ENCODE assay signal across 28 mouse cellular contexts in the genomic region with DNA sequence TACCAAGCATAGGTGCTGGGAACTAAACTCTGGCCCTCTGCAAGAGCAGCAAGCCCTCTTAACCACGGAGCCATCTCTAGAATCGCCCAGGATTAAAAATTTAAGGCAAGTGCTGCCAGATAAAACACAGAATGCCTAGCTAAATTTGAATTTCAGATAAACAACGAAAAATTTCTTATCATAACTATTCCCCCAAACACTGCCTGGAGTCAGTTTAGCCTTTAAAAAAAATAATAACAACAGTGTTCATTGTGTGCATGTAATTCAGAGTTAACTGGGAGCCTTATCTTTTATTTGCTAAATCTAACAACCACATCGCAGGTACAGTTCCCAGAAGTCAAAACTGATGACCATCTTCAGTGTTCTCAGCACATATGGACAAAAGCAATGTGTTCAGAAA.
DNase-seq lines count a peak whose midpoint lies in the region; ATAC-seq and TF ChIP-seq lines count a peak whose summit lies in the region.
"Had no signal": no experiment of that assay in that cellular context is flagged by ENCODE, and none has a peak within 500 bp of the region (broad histone marks: within the 10 kb centered on the region; RNA-seq: fewer than 3 reads in every experiment).

No protein-coding gene starts in this region.

- DNase-seq in G1E (ENCODE audit: low spot score): no peak
- DNase-seq in liver, postnatal 0 days: no peak
- no peak for DNase-seq in frontal cortex, postnatal 36 days (ENCODE audit: low spot score in 2 of 2)
- no peak for DNase-seq in layer of hippocampus, adult 2 months (ENCODE audit: low spot score in 2 of 2)
- no peak for DNase-seq in kidney, adult 8-10 months
- DNase-seq: adrenal gland, adult 8-10 months; adrenal gland, postnatal 36 days; B cell, adult 2 months; cerebellum, adult 18-20 months; cerebellum, adult 9-11 months; cerebellum, postnatal 25 days; gastrocnemius, adult 2 months; gastrocnemius, postnatal 14 days; heart, postnatal 14 days; heart, postnatal 4 days had no signal

- no peak overlapping the region for H3K4me3 ChIP-seq in heart, embryonic 15.5 days
- no peak overlapping the region for H3K4me3 ChIP-seq in heart, embryonic 11.5 days (ENCODE audit: low read depth, low read length)
- H3K4me3 ChIP-seq in G1E (ENCODE audit: low read depth, low read length): peak overlapping the region; percentile 14; the same call in 1 of the 2 replicates
- no peak overlapping the region for H3K4me3 ChIP-seq in liver, embryonic 12.5 days
- no peak overlapping the region for H3K4me3 ChIP-seq in liver, postnatal 0 days (ENCODE audit: low read depth, low read length)
- no peak overlapping the region for H3K4me3 ChIP-seq in layer of hippocampus, adult 2 months
- H3K4me3 ChIP-seq: embryonic facial prominence, embryonic 12.5 days; embryonic facial prominence, embryonic 15.5 days; forebrain, embryonic 12.5 days; gastrocnemius, adult 2 months; heart, embryonic 12.5 days; hindbrain, embryonic 12.5 days; intestine, embryonic 15.5 days had no signal

- H3K4me1 ChIP-seq in heart, embryonic 15.5 days (replicated peaks): peaks cover 30% of the 10 kb centered on the region
- H3K4me1 ChIP-seq in heart, embryonic 11.5 days (ENCODE audit: control insufficient read depth, insufficient read depth, low read length): peaks cover 29% of the 10 kb centered on the region
- H3K4me1 ChIP-seq in G1E (ENCODE audit: insufficient read depth, low read depth, low read length): peaks cover 60% of the 10 kb centered on the region
- H3K4me1 ChIP-seq in liver, embryonic 12.5 days: peaks cover 52% of the 10 kb centered on the region
- H3K4me1 ChIP-seq in liver, postnatal 0 days (ENCODE audit: insufficient read depth): peaks cover 18% of the 10 kb centered on the region

- peak overlapping the region; percentile 31 for H3K27ac ChIP-seq in heart, embryonic 15.5 days
- H3K27ac ChIP-seq in heart, embryonic 11.5 days (ENCODE audit: low read depth, low read length): no peak overlapping the region
- peak overlapping the region; percentile 57; the same call in 1 of the 2 replicates for H3K27ac ChIP-seq in liver, embryonic 12.5 days
- H3K27ac ChIP-seq in liver, postnatal 0 days (ENCODE audit: low read depth): no peak overlapping the region
- no peak overlapping the region for H3K27ac ChIP-seq in layer of hippocampus, adult 2 months
- H3K27ac ChIP-seq: embryonic facial prominence, embryonic 12.5 days; embryonic facial prominence, embryonic 15.5 days; forebrain, embryonic 12.5 days; gastrocnemius, adult 2 months; hindbrain, embryonic 12.5 days; intestine, embryonic 15.5 days had no signal

- peak; percentile 62; the same call in 1 of the 2 replicates for TF ChIP-seq EP300 in liver, postnatal 0 days (IDR thresholded peaks at IDR 0.05; ENCODE audit: low read depth)

- no peaks in the 10 kb centered on the region for H3K9me3 ChIP-seq in heart, embryonic 15.5 days (replicated peaks)
- no peaks in the 10 kb centered on the region for H3K9me3 ChIP-seq in heart, embryonic 11.5 days (replicated peaks; ENCODE audit: control insufficient read depth, low read length)
- H3K9me3 ChIP-seq in G1E (replicated peaks): 0 out of 2 replicates have a peak, but pooled peaks cover 2% of the 10 kb centered on the region
- no peaks in the 10 kb centered on the region for H3K9me3 ChIP-seq in liver, embryonic 12.5 days (replicated peaks)
- H3K9me3 ChIP-seq in liver, postnatal 0 days (ENCODE audit: low read length): no peaks in the 10 kb centered on the region
- H3K9me3 ChIP-seq: embryonic facial prominence, embryonic 12.5 days; embryonic facial prominence, embryonic 15.5 days; forebrain, embryonic 12.5 days; heart, embryonic 12.5 days; hindbrain, embryonic 12.5 days; intestine, embryonic 15.5 days had no signal

- ATAC-seq in heart, embryonic 15.5 days (replicated peaks; ENCODE audit: insufficient number of reproducible peaks, insufficient read depth, low FRiP score, low read depth): no peak
- no peak for ATAC-seq in heart, embryonic 11.5 days (replicated peaks; ENCODE audit: insufficient number of reproducible peaks, low FRiP score, low TSS enrichment)
- ATAC-seq in G1E (ENCODE audit: extremely low read depth, insufficient number of reproducible peaks, low FRiP score, poor library complexity, severe bottlenecking): peak; percentile 16; the same call in 1 of the 2 replicates
- ATAC-seq in liver, embryonic 12.5 days: no peak
- ATAC-seq in liver, postnatal 0 days: no peak
- ATAC-seq: activated CD4-positive, CD25-positive, alpha-beta regulatory T cell, adult 4 months; forebrain, embryonic 16.5 days; hindbrain, embryonic 16.5 days; intestine, embryonic 15.5 days had no signal

- no peak overlapping the region for H3K4me2 ChIP-seq in heart, embryonic 15.5 days
- no peak overlapping the region for H3K4me2 ChIP-seq in heart, embryonic 11.5 days
- H3K4me2 ChIP-seq in liver, embryonic 12.5 days: no peak overlapping the region
- no peak overlapping the region for H3K4me2 ChIP-seq in liver, postnatal 0 days (ENCODE audit: low read depth, low read length)
- H3K4me2 ChIP-seq: embryonic facial prominence, embryonic 12.5 days; embryonic facial prominence, embryonic 15.5 days; forebrain, embryonic 12.5 days; heart, embryonic 12.5 days; hindbrain, embryonic 12.5 days; intestine, embryonic 15.5 days had no signal

- WGBS in heart, embryonic 15.5 days: 58% methylated on average over 4 of the region's 4 CpGs
- 65% methylated on average over 4 of the region's 4 CpGs for WGBS in heart, embryonic 11.5 days (ENCODE audit: insufficient replicate concordance)
- 24% methylated on average over 4 of the region's 4 CpGs for WGBS in liver, embryonic 12.5 days (ENCODE audit: insufficient replicate concordance)
- WGBS in liver, postnatal 0 days (ENCODE audit: insufficient replicate concordance): 44% methylated on average over 4 of the region's 4 CpGs

- no peaks in the 10 kb centered on the region for H3K36me3 ChIP-seq in heart, embryonic 15.5 days
- H3K36me3 ChIP-seq in heart, embryonic 11.5 days (ENCODE audit: control insufficient read depth, insufficient read depth, low read length): no peaks in the 10 kb centered on the region
- H3K36me3 ChIP-seq in G1E (replicated peaks): no peaks in the 10 kb centered on the region
- no peaks in the 10 kb centered on the region for H3K36me3 ChIP-seq in liver, embryonic 12.5 days
- no peaks in the 10 kb centered on the region for H3K36me3 ChIP-seq in liver, postnatal 0 days (replicated peaks; ENCODE audit: insufficient read depth, low read length)
- H3K36me3 ChIP-seq: embryonic facial prominence, embryonic 12.5 days; embryonic facial prominence, embryonic 15.5 days; forebrain, embryonic 12.5 days; heart, embryonic 12.5 days; hindbrain, embryonic 12.5 days; intestine, embryonic 15.5 days had no signal

- no peak overlapping the region for H3K9ac ChIP-seq in heart, embryonic 15.5 days
- no peak overlapping the region for H3K9ac ChIP-seq in heart, embryonic 11.5 days (ENCODE audit: low read depth, low read length)
- no peak overlapping the region for H3K9ac ChIP-seq in liver, embryonic 12.5 days
- H3K9ac ChIP-seq in liver, postnatal 0 days (replicated peaks): no peak overlapping the region
- H3K9ac ChIP-seq: embryonic facial prominence, embryonic 12.5 days; embryonic facial prominence, embryonic 15.5 days; forebrain, embryonic 12.5 days; heart, embryonic 12.5 days; hindbrain, embryonic 12.5 days; intestine, embryonic 15.5 days had no signal

- TF ChIP-seq CTCF in G1E (IDR thresholded peaks at IDR 0.05; ENCODE audit: low read depth, low read length): no peak
- TF ChIP-seq CTCF in liver, postnatal 0 days (IDR thresholded peaks at IDR 0.05; ENCODE audit: low read depth): no peak
- TF ChIP-seq CTCF in layer of hippocampus, adult 2 months (conservative IDR thresholded peaks at IDR 0.05): no peak

- H3K27me3 ChIP-seq in heart, embryonic 15.5 days: no peaks in the 10 kb centered on the region
- H3K27me3 ChIP-seq in heart, embryonic 11.5 days (ENCODE audit: control insufficient read depth, insufficient read depth, low read length): no peaks in the 10 kb centered on the region
- no peaks in the 10 kb centered on the region for H3K27me3 ChIP-seq in G1E (ENCODE audit: insufficient read depth, low read length)
- H3K27me3 ChIP-seq in liver, embryonic 12.5 days (replicated peaks): no peaks in the 10 kb centered on the region
- no peaks in the 10 kb centered on the region for H3K27me3 ChIP-seq in liver, postnatal 0 days (ENCODE audit: insufficient read depth, low read length)
- H3K27me3 ChIP-seq: CH12.LX; embryonic facial prominence, embryonic 12.5 days; embryonic facial prominence, embryonic 15.5 days; forebrain, embryonic 12.5 days; heart, embryonic 12.5 days; hindbrain, embryonic 12.5 days; intestine, embryonic 15.5 days had no signal

Comparison
In these comparisons a context has a peak if more than half of its experiments do, and no peak if none do; other contexts are left out.
1. H3K27ac ChIP-seq: peak in heart, embryonic 15.5 days (single experiment) and liver, embryonic 12.5 days (single experiment); none in heart, embryonic 11.5 days (single experiment), liver, postnatal 0 days (single experiment) and layer of hippocampus, adult 2 months (single experiment).